Mouse (Mus musculus): ENCODE results near the gene Nell2. TPM values are rescaled to one million over a fixed set of nuclear protein-coding genes. Genes with fewer than 3 reads are reported as not detected.

The Nell2 gene
- polyA plus RNA-seq, 1 experiment = 0.19 TPM

DNA sequence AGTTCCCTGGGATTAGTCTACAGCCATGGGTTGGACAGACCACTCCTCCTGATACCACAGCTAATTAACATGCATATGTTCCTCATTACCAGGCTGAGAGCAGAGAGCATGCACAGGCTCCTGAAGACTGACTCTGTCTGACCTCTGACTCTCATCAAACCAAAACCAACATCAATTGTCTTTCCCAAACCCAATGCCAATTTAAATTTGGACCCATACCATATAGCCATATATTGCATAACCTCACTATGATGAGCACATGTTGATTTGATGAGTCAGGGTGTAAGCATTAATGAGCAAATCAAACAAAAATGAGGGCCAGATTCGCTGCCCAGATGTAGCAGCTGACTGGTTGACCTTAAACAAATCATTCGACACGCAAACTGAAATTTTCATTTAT is 51.9 kb downstream of the Nell2 start:
- no peaks in the 10 kb centered on the region for H3K4me1 ChIP-seq (ENCODE audit: control insufficient read depth, insufficient read depth, insufficient read length)
- no peak for DNase-seq (ENCODE audit: low read depth in 1 of 2, low spot score in 2 of 2)
- no peaks in the 10 kb centered on the region for H3K36me3 ChIP-seq (ENCODE audit: control insufficient read depth, insufficient read depth, low read length)
- H3K4me3 ChIP-seq (ENCODE audit: extremely low read depth, insufficient read depth, insufficient read length) = no peak overlapping the region
- no peaks in the 10 kb centered on the region for H3K27me3 ChIP-seq (ENCODE audit: control insufficient read depth, insufficient read depth, low read length)
- 76% methylated on average over 3 of the region's 3 CpGs for WGBS
- H3K27ac ChIP-seq (ENCODE audit: insufficient read depth, low read length) = no peak overlapping the region
- TF ChIP-seq POLR2A (IDR thresholded peaks at IDR 0.05; ENCODE audit: low read depth, low read length) (no peak), CTCF (IDR thresholded peaks at IDR 0.05; ENCODE audit: extremely low read depth, insufficient read depth, insufficient read length, insufficient replicate concordance) (no peak)

DNA sequence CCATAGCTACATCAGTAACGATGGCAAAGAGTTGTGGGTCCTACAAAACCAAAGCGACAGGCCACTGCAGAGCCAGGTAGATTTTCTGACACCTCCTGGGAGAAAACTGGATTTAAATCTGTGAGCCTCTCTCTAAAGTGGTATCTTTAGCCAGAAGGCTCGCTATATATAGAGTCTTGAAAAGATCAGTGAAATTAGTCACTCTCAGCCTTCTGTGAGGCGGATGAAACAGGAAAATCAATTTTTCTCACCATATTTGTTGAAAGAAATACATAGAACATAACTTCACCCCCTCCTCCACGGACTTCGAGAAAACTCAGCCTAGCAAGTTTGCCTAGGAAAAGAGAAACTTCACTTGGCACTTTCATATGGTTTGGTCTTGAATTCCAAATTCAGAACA is 54.4 kb downstream of the Nell2 start:
- Histone ChIP-seq H3K36me3 (ENCODE audit: control insufficient read depth, insufficient read depth, low read length) (no peaks in the 10 kb centered on the region), H3K27me3 (ENCODE audit: control insufficient read depth, insufficient read depth, low read length) (no peaks in the 10 kb centered on the region), H3K4me3 (ENCODE audit: extremely low read depth, insufficient read depth, insufficient read length) (no peak overlapping the region), H3K27ac (ENCODE audit: insufficient read depth, low read length) (no peak overlapping the region), H3K4me1 (ENCODE audit: control insufficient read depth, insufficient read depth, insufficient read length) (no peaks in the 10 kb centered on the region)
- 86% methylated on average over 6 of the region's 6 CpGs for WGBS
- DNase-seq (ENCODE audit: low read depth in 1 of 2, low spot score in 2 of 2) = no peak
- TF ChIP-seq CTCF (IDR thresholded peaks at IDR 0.05; ENCODE audit: extremely low read depth, insufficient read depth, insufficient read length, insufficient replicate concordance) (no peak), POLR2A (IDR thresholded peaks at IDR 0.05; ENCODE audit: low read depth, low read length) (no peak)

DNA sequence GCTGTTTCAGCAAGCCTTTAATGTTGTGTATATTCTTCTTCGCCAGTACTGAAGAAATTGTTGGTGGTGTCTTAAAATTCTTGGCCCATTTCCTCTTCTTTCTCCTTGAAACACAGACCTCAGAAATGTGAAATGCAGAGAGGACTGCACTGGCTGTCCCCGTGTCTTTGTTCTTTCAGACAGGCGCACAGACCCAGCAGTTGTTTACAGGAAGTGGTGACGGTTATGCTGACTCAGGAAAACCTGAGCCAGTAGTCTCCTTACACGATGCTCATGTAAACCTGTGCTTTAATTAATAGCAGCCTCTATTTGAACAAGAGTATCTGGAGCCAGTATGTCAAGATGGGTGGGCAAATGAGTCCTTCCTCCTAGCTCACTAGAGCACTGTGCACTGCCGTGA is 61.2 kb downstream of the Nell2 start:
- WGBS = 34% methylated on average over 6 of the region's 6 CpGs
- no peaks in the 10 kb centered on the region for H3K4me1 ChIP-seq (ENCODE audit: control insufficient read depth, insufficient read depth, insufficient read length)
- no peak for DNase-seq (ENCODE audit: low read depth in 1 of 2, low spot score in 2 of 2)
- H3K36me3 ChIP-seq (ENCODE audit: control insufficient read depth, insufficient read depth, low read length) = no peaks in the 10 kb centered on the region
- no peak overlapping the region for H3K4me3 ChIP-seq (ENCODE audit: extremely low read depth, insufficient read depth, insufficient read length)
- no peaks in the 10 kb centered on the region for H3K27me3 ChIP-seq (ENCODE audit: control insufficient read depth, insufficient read depth, low read length)
- no peak overlapping the region for H3K27ac ChIP-seq (ENCODE audit: insufficient read depth, low read length)
- TF ChIP-seq POLR2A (IDR thresholded peaks at IDR 0.05; ENCODE audit: low read depth, low read length) (no peak), CTCF (IDR thresholded peaks at IDR 0.05; ENCODE audit: extremely low read depth, insufficient read depth, insufficient read length, insufficient replicate concordance) (no peak)

DNA sequence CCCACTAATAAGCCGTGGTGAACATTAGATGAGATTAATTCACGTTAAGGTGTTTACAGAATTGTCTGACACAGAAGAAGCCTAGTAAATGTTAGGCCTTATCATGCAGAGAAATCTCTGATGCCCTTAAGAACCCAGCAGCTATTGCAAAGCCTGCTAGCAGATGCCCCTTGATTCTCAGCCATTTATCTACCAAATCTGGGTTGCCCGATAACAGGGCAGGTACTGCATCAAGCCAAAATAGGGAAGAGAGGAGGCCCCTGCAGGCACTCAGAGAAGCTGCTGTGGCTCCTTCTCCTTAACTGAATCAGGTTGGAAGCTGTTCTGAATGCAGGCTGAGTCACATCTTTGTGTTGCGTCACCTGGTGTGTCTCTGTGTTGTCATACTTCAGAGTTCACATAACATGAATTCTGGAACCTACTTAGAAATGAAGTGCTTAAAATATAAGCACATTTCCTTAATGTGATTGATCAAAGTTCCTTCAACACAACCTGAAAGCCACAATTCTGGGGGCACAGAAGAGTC is 68.3 kb downstream of the Nell2 start:
- no peaks in the 10 kb centered on the region for H3K36me3 ChIP-seq (ENCODE audit: control insufficient read depth, insufficient read depth, low read length)
- no peak for DNase-seq (ENCODE audit: low read depth in 1 of 2, low spot score in 2 of 2)
- H3K27ac ChIP-seq (ENCODE audit: insufficient read depth, low read length) = no peak overlapping the region
- no peak overlapping the region for H3K4me3 ChIP-seq (ENCODE audit: extremely low read depth, insufficient read depth, insufficient read length)
- WGBS = 84% methylated on average over 4 of the region's 4 CpGs
- H3K27me3 ChIP-seq (ENCODE audit: control insufficient read depth, insufficient read depth, low read length) = no peaks in the 10 kb centered on the region
- TF ChIP-seq CTCF (IDR thresholded peaks at IDR 0.05; ENCODE audit: extremely low read depth, insufficient read depth, insufficient read length, insufficient replicate concordance) (no peak), POLR2A (IDR thresholded peaks at IDR 0.05; ENCODE audit: low read depth, low read length) (no peak)
- no peaks in the 10 kb centered on the region for H3K4me1 ChIP-seq (ENCODE audit: control insufficient read depth, insufficient read depth, insufficient read length)

DNA sequence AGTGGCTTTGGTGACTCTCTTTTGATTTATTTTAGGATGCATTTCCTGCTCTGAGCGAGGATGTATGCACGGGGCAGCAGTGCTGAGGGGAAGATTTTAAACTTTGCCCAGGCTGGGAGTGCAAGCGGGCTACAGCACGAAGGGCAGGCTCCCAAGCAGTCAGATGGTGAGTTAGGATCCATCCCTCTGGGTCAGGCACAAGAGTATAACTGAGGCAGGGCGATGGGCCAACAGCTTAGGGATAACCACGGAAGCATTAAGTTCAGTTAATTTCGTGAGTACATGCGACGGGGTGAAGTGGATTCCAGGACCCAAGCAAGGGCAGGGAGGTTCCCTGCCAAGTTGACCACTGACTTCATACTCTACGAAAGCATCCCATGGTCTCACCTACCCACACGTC is 83.8 kb downstream of the Nell2 start:
- DNase-seq (ENCODE audit: low read depth in 1 of 2, low spot score in 2 of 2) = no peak
- no peak overlapping the region for H3K4me3 ChIP-seq (ENCODE audit: extremely low read depth, insufficient read depth, insufficient read length)
- 72% methylated on average over 11 of the region's 11 CpGs for WGBS

DNA sequence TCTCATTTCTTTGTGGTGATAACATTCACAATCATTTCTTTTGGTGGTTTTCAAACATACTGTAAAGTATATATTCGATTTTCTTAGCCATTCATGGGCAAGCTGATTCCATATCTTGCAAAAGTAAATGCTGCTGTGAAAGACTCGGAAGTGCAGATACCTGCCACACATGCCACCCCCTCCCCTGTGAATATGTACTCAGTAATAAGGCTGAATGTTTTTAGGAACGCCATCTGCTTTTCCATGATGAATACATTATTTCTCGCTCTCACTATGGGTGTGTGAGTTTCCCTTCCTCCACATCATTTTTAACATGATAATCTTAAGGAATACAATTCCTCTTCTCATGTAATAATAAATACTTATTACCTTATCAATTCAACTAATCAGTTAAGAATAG is 90.6 kb downstream of the Nell2 start:
- no peak for DNase-seq (ENCODE audit: low read depth in 1 of 2, low spot score in 2 of 2)
- Histone ChIP-seq H3K27ac (ENCODE audit: insufficient read depth, low read length) (no peak overlapping the region), H3K27me3 (ENCODE audit: control insufficient read depth, insufficient read depth, low read length) (no peaks in the 10 kb centered on the region), H3K36me3 (ENCODE audit: control insufficient read depth, insufficient read depth, low read length) (no peaks in the 10 kb centered on the region), H3K4me3 (ENCODE audit: extremely low read depth, insufficient read depth, insufficient read length) (no peak overlapping the region), H3K4me1 (ENCODE audit: control insufficient read depth, insufficient read depth, insufficient read length) (no peaks in the 10 kb centered on the region)
- WGBS = 92% methylated on average over 4 of the region's 4 CpGs
- TF ChIP-seq CTCF (IDR thresholded peaks at IDR 0.05; ENCODE audit: extremely low read depth, insufficient read depth, insufficient read length, insufficient replicate concordance) (no peak), POLR2A (IDR thresholded peaks at IDR 0.05; ENCODE audit: low read depth, low read length) (no peak)

More for the DNA sequence above, 83.8 kb downstream of the Nell2 start:
- Histone ChIP-seq H3K27me3 (ENCODE audit: control insufficient read depth, insufficient read depth, low read length) (no peaks in the 10 kb centered on the region), H3K36me3 (ENCODE audit: control insufficient read depth, insufficient read depth, low read length) (no peaks in the 10 kb centered on the region), H3K4me1 (ENCODE audit: control insufficient read depth, insufficient read depth, insufficient read length) (no peaks in the 10 kb centered on the region), H3K27ac (ENCODE audit: insufficient read depth, low read length) (no peak overlapping the region)
- TF ChIP-seq CTCF (IDR thresholded peaks at IDR 0.05; ENCODE audit: extremely low read depth, insufficient read depth, insufficient read length, insufficient replicate concordance) = no peak
- TF ChIP-seq POLR2A (IDR thresholded peaks at IDR 0.05; ENCODE audit: low read depth, low read length) = no peak

DNA sequence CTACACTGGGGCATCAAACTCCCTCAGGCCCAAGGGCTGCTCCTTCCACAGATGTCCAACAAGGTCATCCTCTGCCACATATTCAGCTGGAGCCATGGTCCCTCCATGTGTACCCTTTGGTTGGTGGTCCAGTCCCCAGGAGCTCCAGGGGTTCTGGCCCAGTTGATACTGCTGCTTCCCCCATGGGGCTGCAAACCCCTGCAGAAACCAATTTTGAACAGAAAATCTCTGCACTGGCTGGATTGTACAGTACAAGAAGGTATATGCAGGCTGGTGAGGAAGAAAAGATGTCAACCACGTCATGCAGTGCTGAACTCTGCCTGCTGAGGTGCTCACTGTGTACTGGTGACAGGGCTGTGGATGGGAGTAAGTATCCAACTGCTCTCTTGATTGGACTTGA is 92.1 kb downstream of the Nell2 start:
- no peaks in the 10 kb centered on the region for H3K36me3 ChIP-seq (ENCODE audit: control insufficient read depth, insufficient read depth, low read length)
- DNase-seq (ENCODE audit: low read depth in 1 of 2, low spot score in 2 of 2) = no peak
- no peaks in the 10 kb centered on the region for H3K4me1 ChIP-seq (ENCODE audit: control insufficient read depth, insufficient read depth, insufficient read length)
- no peak overlapping the region for H3K4me3 ChIP-seq (ENCODE audit: extremely low read depth, insufficient read depth, insufficient read length)
- H3K27me3 ChIP-seq (ENCODE audit: control insufficient read depth, insufficient read depth, low read length) = no peaks in the 10 kb centered on the region
- TF ChIP-seq POLR2A (IDR thresholded peaks at IDR 0.05; ENCODE audit: low read depth, low read length) (no peak), CTCF (IDR thresholded peaks at IDR 0.05; ENCODE audit: extremely low read depth, insufficient read depth, insufficient read length, insufficient replicate concordance) (no peak)
- 69% methylated on average over 1 of the region's 1 CpGs for WGBS
- no peak overlapping the region for H3K27ac ChIP-seq (ENCODE audit: insufficient read depth, low read length)
